Mouse (Mus musculus) kidney, adult 18-20 months (tissue): ENCODE measurements at regions not wholly inside any gene's neighbourhood (a gene's known extent, or its start where the extent isn't known, plus 50 kb on each side); places are given as distances from the start of the nearest gene placed in this dataset.

Experiments
- DNase-seq: peaks from one replicate; pipeline ENCODE4 v3.0.0; 2021

- no peak for DNase-seq
These were observed 64.7 kb upstream of the Tnrc6c start for GRCm38 (mm10) chr11:117589422-117589821.

GRCm38 (mm10) chr11:117592570-117592969 lies 61.5 kb upstream of the Tnrc6c start:
- DNase-seq: no peak

- no peak for DNase-seq
These were observed 57.9 kb upstream of the Tnrc6c start for GRCm38 (mm10) chr11:117596201-117596600.

- DNase-seq: no peak
These were observed 56.3 kb upstream of the Tnrc6c start for GRCm38 (mm10) chr11:117597754-117598153.

GRCm38 (mm10) chr11:117598170-117598583 lies 55.9 kb upstream of the Tnrc6c start:
- DNase-seq: no peak

- peak; percentile 34 for DNase-seq
These were observed 55.5 kb upstream of the Tnrc6c start for GRCm38 (mm10) chr11:117598610-117599009.

- DNase-seq: peak; percentile 48
These were observed 54.9 kb upstream of the Tnrc6c start for GRCm38 (mm10) chr11:117599049-117599787.

GRCm38 (mm10) chr11:117599788-117600263 lies 54.3 kb upstream of the Tnrc6c start:
- DNase-seq: no peak

- no peak for DNase-seq
These were observed 52.9 kb upstream of the Tnrc6c start for GRCm38 (mm10) chr11:117601147-117601546.

GRCm38 (mm10) chr11:117604019-117604418 lies 50.1 kb upstream of the Tnrc6c start:
- DNase-seq: no peak
